Mouse (Mus musculus) liver, adult 2 months (tissue): Measurements from ENCODE around the gene Acoxl.

Source experiments
- CTCF ChIP-seq: fragments of 200-500 bp; IDR thresholded peaks from 2 replicates; pipeline ENCODE4 v1.5.1; 2011; ENCODE audit warnings: low read depth, low read length, control low read depth
- POLR2A ChIP-seq: fragments of 200-500 bp; IDR thresholded peaks from 2 replicates; pipeline ENCODE4 v1.6.1; 2011; ENCODE audit warnings: low read length, control low read depth; ENCODE audit not compliant: insufficient read depth; ENCODE audit errors: extremely low read depth

DNA sequence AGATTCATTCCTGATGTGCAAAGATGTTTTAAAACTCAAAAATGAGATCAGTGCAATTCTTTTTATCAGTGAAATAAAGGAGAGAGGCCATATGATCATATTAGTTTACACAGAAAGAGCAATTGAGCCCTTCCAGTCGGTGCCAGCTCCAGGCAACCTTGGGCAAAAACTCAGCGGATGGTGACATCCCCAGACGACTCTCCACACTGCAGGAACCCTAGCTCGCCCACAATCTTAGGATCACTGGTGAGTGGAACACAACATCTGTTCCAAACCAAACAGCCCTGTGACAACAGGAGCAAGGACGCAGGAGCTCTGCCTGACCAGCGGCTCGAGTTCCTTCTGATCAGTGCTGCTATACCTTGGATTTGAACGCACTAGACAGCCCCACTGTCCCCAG lies 176.9 kb downstream of the Acoxl start:
- TF ChIP-seq POLR2A (no peak), CTCF (no peak)
